Mouse (Mus musculus) ES-E14 (cell line): ENCODE data around the gene Slc36a1.

Source experiments
- CHD2 ChIP-seq: IDR thresholded peaks from 2 replicates; pipeline ENCODE4 v1.6.1; 2014; ENCODE audit warnings: mild to moderate bottlenecking, low read depth, low read length, inconsistent platforms
- HCFC1 ChIP-seq: IDR thresholded peaks from 2 replicates; pipeline ENCODE4 v1.6.1; 2012; ENCODE audit warnings: low read length, inconsistent platforms, borderline replicate concordance; ENCODE audit not compliant: insufficient read depth
- MAFK ChIP-seq: IDR thresholded peaks from 2 replicates; pipeline ENCODE4 v1.6.1; 2014; ENCODE audit warnings: mild to moderate bottlenecking, low read depth, low read length, inconsistent platforms; ENCODE audit not compliant: insufficient read depth
- ZC3H11A ChIP-seq: IDR thresholded peaks from 2 replicates; pipeline ENCODE4 v1.6.1; 2012; ENCODE audit warnings: low read depth, mild to moderate bottlenecking, inconsistent platforms, low read length, borderline replicate concordance

DNA sequence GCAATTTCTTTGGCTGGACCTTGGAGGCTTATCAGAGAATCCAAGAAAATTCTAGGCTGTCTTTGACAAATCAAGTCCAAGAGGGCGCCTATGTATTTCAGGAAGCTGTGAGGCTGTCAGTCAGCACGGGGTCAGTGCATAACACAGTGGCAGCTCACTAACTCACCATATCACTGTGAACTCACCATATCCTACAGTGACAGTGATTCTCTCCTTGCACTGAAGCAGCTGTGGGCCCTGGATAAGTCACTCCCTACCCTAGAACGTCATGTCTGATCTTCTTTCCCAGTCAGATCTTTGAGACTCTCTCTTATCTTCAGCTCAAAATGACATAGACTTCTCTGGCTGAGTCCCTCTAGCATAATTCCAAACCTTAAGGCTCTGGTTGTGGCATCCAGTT, 35.3 kb downstream of the Slc36a1 start:
- TF ChIP-seq CHD2 (no peak), MAFK (no peak), HCFC1 (no peak), ZC3H11A (no peak)
